Mouse (Mus musculus) midbrain, embryonic 16.5 days (tissue): ENCODE results near the gene Kdm2b. TPM values are rescaled to one million over a fixed set of nuclear protein-coding genes. Genes with fewer than 3 reads are reported as not detected.

Experiments used
- ATAC-seq: fragments of 200-750 bp; cut with Nextera tagmentation; 2 replicates; pipeline ENCODE4 v1.8.0; 2017; ENCODE audit warnings: moderate TSS enrichment
- H3K27ac ChIP-seq: fragments of 300-500 bp; sonication (generic); 2 replicates; pipeline ENCODE4 v1.5.1; 2014; ENCODE audit warnings: mild to moderate bottlenecking, low read length, mixed read lengths
- H3K27me3 ChIP-seq: fragments of 300-500 bp; sonication (generic); 2 replicates; pipeline ENCODE4 v1.6.1; 2014; ENCODE audit warnings: low read depth, low read length, mixed read lengths; ENCODE audit not compliant: control insufficient read depth, insufficient read depth
- H3K36me3 ChIP-seq: fragments of 300-500 bp; sonication (generic); 2 replicates; pipeline ENCODE4 v1.6.1; 2014; ENCODE audit warnings: mild to moderate bottlenecking, low read length, moderate library complexity, mixed read lengths; ENCODE audit not compliant: control insufficient read depth, insufficient read depth
- H3K4me1 ChIP-seq: fragments of 300-500 bp; sonication (generic); 2 replicates; pipeline ENCODE4 v1.6.1; 2014; ENCODE audit warnings: mild to moderate bottlenecking, low read length, mixed read lengths; ENCODE audit not compliant: control insufficient read depth, insufficient read depth
- H3K4me2 ChIP-seq: fragments of 300-500 bp; sonication (generic); 2 replicates; pipeline ENCODE4 v1.6.1; 2014; ENCODE audit warnings: mild to moderate bottlenecking, low read length, mixed read lengths
- H3K4me3 ChIP-seq: fragments of 300-500 bp; sonication (generic); 2 replicates; pipeline ENCODE4 v1.5.1; 2014; ENCODE audit warnings: low read depth, mild to moderate bottlenecking, low read length, moderate library complexity, mixed read lengths
- H3K9ac ChIP-seq: fragments of 300-500 bp; sonication (generic); 2 replicates; pipeline ENCODE4 v1.6.1; 2014; ENCODE audit warnings: low read depth, low read length, mixed read lengths
- H3K9me3 ChIP-seq: fragments of 300-500 bp; sonication (generic); replicated peaks from 2 replicates; pipeline ENCODE4 v1.6.1; 2014; ENCODE audit warnings: mild to moderate bottlenecking, low read length, mixed read lengths; ENCODE audit not compliant: control insufficient read depth, poor library complexity, severe bottlenecking
- WGBS: fragments of 180-500 bp; shearing (Covaris S2); extraction: QIAGEN DNeasy Blood & Tissue Kit; methylation state at CpG from one replicate; pipeline ENCODE4 v1.1.7; 2014; 5-methylcytosine and 5-hydroxymethylcytosine counted together
- polyA plus RNA-seq: library from polyadenylated mRNA; unstranded; fragments of >200 nt; fragmentation: Nextera tagmentation; extraction: Ambion mirVana; gene quantifications from 2 replicates; pipeline ENCODE4 v1.2.1, GENCODE M21; 2015

Kdm2b gene
- polyA plus RNA-seq, 1 experiment from 2014 or later = 117 TPM

GRCm38 (mm10) chr5:123015915-123016314, 26.3 kb upstream of the Kdm2b start:
- Histone ChIP-seq H3K27me3 (no peaks in the 10 kb centered on the region), H3K9me3 (no peaks in the 10 kb centered on the region), H3K4me3 (peak overlapping the region; percentile 79), H3K9ac (peak overlapping the region; percentile 83), H3K36me3 (no peaks in the 10 kb centered on the region), H3K4me2 (peak overlapping the region; percentile 83), H3K4me1 (peaks cover 24% of the 10 kb centered on the region), H3K27ac (no peak overlapping the region; the same call in 1 of the 2 replicates)
- no peak for ATAC-seq
- WGBS = 26% methylated on average over 8 of the region's 8 CpGs

- Histone ChIP-seq H3K9ac (peak within 1 kb of the TSS; percentile 83), H3K4me2 (peak within 1 kb of the TSS; percentile 83), H3K4me1 (peaks cover 24% of the 10 kb centered on the region), H3K4me3 (peak within 1 kb of the TSS; percentile 79), H3K27me3 (no peaks in the 10 kb centered on the region), H3K27ac (peak within 1 kb of the TSS; percentile 91), H3K36me3 (no peaks in the 10 kb centered on the region), H3K9me3 (no peaks in the 10 kb centered on the region)
- WGBS = under 1% methylated on average over 103 of the region's 106 CpGs
- peak; percentile 94 for ATAC-seq
These were observed 25.4 kb upstream of the Kdm2b start, which contains the start of gene Orai1 for GRCm38 (mm10) chr5:123014753-123015701. Gene Orai1, plus strand, starts transcription at chr5:123015074.

GRCm38 (mm10) chr5:123013599-123014315, 24.1 kb upstream of the Kdm2b start:
- no peaks in the 10 kb centered on the region for H3K9me3 ChIP-seq
- H3K4me2 ChIP-seq = no peak overlapping the region
- no peak overlapping the region for H3K9ac ChIP-seq
- H3K27ac ChIP-seq = no peak overlapping the region
- H3K4me3 ChIP-seq = no peak overlapping the region
- peaks cover 13% of the 10 kb centered on the region for H3K4me1 ChIP-seq
- H3K27me3 ChIP-seq = no peaks in the 10 kb centered on the region
- WGBS = 59% methylated on average over 9 of the region's 9 CpGs
- H3K36me3 ChIP-seq = no peaks in the 10 kb centered on the region
- ATAC-seq = no peak

GRCm38 (mm10) chr5:123011705-123012104, 22.1 kb upstream of the Kdm2b start:
- no peak overlapping the region for H3K4me3 ChIP-seq
- H3K9ac ChIP-seq = no peak overlapping the region
- no peaks in the 10 kb centered on the region for H3K27me3 ChIP-seq
- ATAC-seq = no peak
- no peaks in the 10 kb centered on the region for H3K9me3 ChIP-seq
- H3K4me1 ChIP-seq = peaks cover 10% of the 10 kb centered on the region
- WGBS = 93% methylated on average over 9 of the region's 9 CpGs
- no peak overlapping the region for H3K27ac ChIP-seq
- no peaks in the 10 kb centered on the region for H3K36me3 ChIP-seq
- H3K4me2 ChIP-seq = no peak overlapping the region

- peaks cover 6% of the 10 kb centered on the region for H3K4me1 ChIP-seq
- no peak for ATAC-seq
These were observed 21.2 kb upstream of the Kdm2b start for GRCm38 (mm10) chr5:123010806-123011205.

GRCm38 (mm10) chr5:123009873-123010272, 20.2 kb upstream of the Kdm2b start:
- 59% methylated on average over 11 of the region's 11 CpGs for WGBS
- Histone ChIP-seq H3K27ac (no peak overlapping the region), H3K9me3 (no peaks in the 10 kb centered on the region), H3K4me2 (no peak overlapping the region), H3K4me1 (peaks cover 3% of the 10 kb centered on the region; the same call in 1 of the 2 replicates), H3K36me3 (no peaks in the 10 kb centered on the region), H3K9ac (no peak overlapping the region), H3K27me3 (no peaks in the 10 kb centered on the region), H3K4me3 (no peak overlapping the region)
- no peak for ATAC-seq

More at GRCm38 (mm10) chr5:123010806-123011205, 21.2 kb upstream of the Kdm2b start:
- Histone ChIP-seq H3K9me3 (no peaks in the 10 kb centered on the region), H3K4me2 (no peak overlapping the region), H3K36me3 (no peaks in the 10 kb centered on the region), H3K27me3 (no peaks in the 10 kb centered on the region), H3K9ac (no peak overlapping the region), H3K4me3 (no peak overlapping the region), H3K27ac (no peak overlapping the region)
- WGBS = 90% methylated on average over 6 of the region's 6 CpGs

GRCm38 (mm10) chr5:123008877-123009493, 19.4 kb upstream of the Kdm2b start:
- no peak for ATAC-seq
- no peaks in the 10 kb centered on the region for H3K9me3 ChIP-seq
- no peak overlapping the region for H3K27ac ChIP-seq
- H3K4me1 ChIP-seq = peaks cover 3% of the 10 kb centered on the region; the same call in 1 of the 2 replicates
- no peaks in the 10 kb centered on the region for H3K27me3 ChIP-seq
- H3K4me2 ChIP-seq = no peak overlapping the region
- H3K4me3 ChIP-seq = no peak overlapping the region
- 74% methylated on average over 7 of the region's 7 CpGs for WGBS
- H3K9ac ChIP-seq = no peak overlapping the region
- no peaks in the 10 kb centered on the region for H3K36me3 ChIP-seq

GRCm38 (mm10) chr5:123005716-123006592, 16.3 kb upstream of the Kdm2b start:
- 49% methylated on average over 19 of the region's 19 CpGs for WGBS
- no peaks in the 10 kb centered on the region for H3K9me3 ChIP-seq
- no peaks in the 10 kb centered on the region for H3K27me3 ChIP-seq
- ATAC-seq = no peak
- H3K4me2 ChIP-seq = peak overlapping the region; percentile 4; the same call in 1 of the 2 replicates
- H3K4me1 ChIP-seq = peaks cover 3% of the 10 kb centered on the region; the same call in 1 of the 2 replicates
- H3K36me3 ChIP-seq = no peaks in the 10 kb centered on the region
- no peak overlapping the region for H3K27ac ChIP-seq
- no peak overlapping the region for H3K4me3 ChIP-seq
- peak overlapping the region; percentile 43; the same call in 1 of the 2 replicates for H3K9ac ChIP-seq
